In the genomic region with DNA sequence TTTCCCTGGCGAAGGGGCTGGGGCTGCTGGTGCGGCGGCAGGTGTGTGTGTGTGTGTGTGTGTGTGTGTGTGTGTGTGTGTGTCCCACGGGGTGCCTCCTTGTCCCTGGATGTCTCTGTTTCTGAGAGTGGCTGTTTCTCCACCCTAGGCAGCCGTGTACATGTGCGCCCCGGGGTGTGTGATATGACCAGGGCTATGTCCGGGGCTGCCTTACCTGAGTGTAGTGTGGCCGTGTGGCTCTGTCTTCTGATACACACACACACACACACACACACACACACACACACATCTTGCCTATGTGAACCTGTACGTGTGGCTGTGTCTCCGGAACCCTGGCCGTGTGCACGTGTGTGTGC, we compare ENCODE assay signal across 8 mouse cellular contexts. TPM values are rescaled to one million over a fixed set of nuclear protein-coding genes. Genes with fewer than 3 reads are reported as not detected.
DNase-seq lines count a peak whose midpoint lies in the region; ATAC-seq and TF ChIP-seq lines count a peak whose summit lies in the region.

No protein-coding gene starts in this region.

- peak overlapping the region; percentile 82 for H3K9ac ChIP-seq in lung, embryonic 14.5 days
- H3K9ac ChIP-seq in embryonic facial prominence, embryonic 11.5 days (replicated peaks; ENCODE audit: low read length): peak overlapping the region; percentile 92
- H3K9ac ChIP-seq in hindbrain, embryonic 12.5 days: peak overlapping the region; percentile 90
- H3K9ac ChIP-seq in liver, embryonic 16.5 days (ENCODE audit: low read depth, low read length): peak overlapping the region; percentile 89

- H3K9me3 ChIP-seq in lung, embryonic 14.5 days (ENCODE audit: low read depth, low read length): no peaks in the 10 kb centered on the region
- no peaks in the 10 kb centered on the region for H3K9me3 ChIP-seq in embryonic facial prominence, embryonic 11.5 days (replicated peaks; ENCODE audit: control insufficient read depth, low read length)
- H3K9me3 ChIP-seq in hindbrain, embryonic 12.5 days (replicated peaks): no peaks in the 10 kb centered on the region
- no peaks in the 10 kb centered on the region for H3K9me3 ChIP-seq in liver, embryonic 16.5 days (replicated peaks; ENCODE audit: control insufficient read depth, low read length)

- WGBS in lung, embryonic 14.5 days: under 1% methylated on average over 13 of the region's 13 CpGs
- 1% methylated on average over 13 of the region's 13 CpGs for WGBS in embryonic facial prominence, embryonic 11.5 days
- 9% methylated on average over 10 of the region's 13 CpGs for WGBS in hindbrain, embryonic 12.5 days
- WGBS in liver, embryonic 16.5 days (ENCODE audit: insufficient replicate concordance): 2% methylated on average over 13 of the region's 13 CpGs
- WGBS in small intestine, adult 2 months: under 1% methylated on average over 13 of the region's 13 CpGs

- no peaks in the 10 kb centered on the region for H3K36me3 ChIP-seq in lung, embryonic 14.5 days (ENCODE audit: insufficient read depth)
- H3K36me3 ChIP-seq in embryonic facial prominence, embryonic 11.5 days (replicated peaks; ENCODE audit: control insufficient read depth, insufficient read depth, low read depth, low read length): no peaks in the 10 kb centered on the region
- H3K36me3 ChIP-seq in hindbrain, embryonic 12.5 days: no peaks in the 10 kb centered on the region
- H3K36me3 ChIP-seq in liver, embryonic 16.5 days (ENCODE audit: control insufficient read depth, insufficient read depth): no peaks in the 10 kb centered on the region
- no peaks in the 10 kb centered on the region for H3K36me3 ChIP-seq in small intestine, adult 2 months (ENCODE audit: control insufficient read depth, insufficient read depth, low read length)

- no peak for TF ChIP-seq CTCF in lung, embryonic 14.5 days (IDR thresholded peaks at IDR 0.05; ENCODE audit: low read depth)
- no peak for TF ChIP-seq CTCF in small intestine, adult 2 months (IDR thresholded peaks at IDR 0.05; ENCODE audit: extremely low read depth, insufficient read length, insufficient replicate concordance, low read depth, low read length)

- H3K4me3 ChIP-seq in lung, embryonic 14.5 days (ENCODE audit: low read depth, low read length): peak overlapping the region; percentile 86
- peak overlapping the region; percentile 84 for H3K4me3 ChIP-seq in embryonic facial prominence, embryonic 11.5 days (ENCODE audit: low read depth, low read length)
- H3K4me3 ChIP-seq in hindbrain, embryonic 12.5 days: peak overlapping the region; percentile 90
- H3K4me3 ChIP-seq in liver, embryonic 16.5 days (ENCODE audit: low read depth, low read length): peak overlapping the region; percentile 83
- H3K4me3 ChIP-seq in small intestine, adult 2 months (ENCODE audit: low read depth, low read length): peak overlapping the region; percentile 100

- H3K4me1 ChIP-seq in lung, embryonic 14.5 days (ENCODE audit: insufficient read depth): peaks cover 25% of the 10 kb centered on the region
- H3K4me1 ChIP-seq in embryonic facial prominence, embryonic 11.5 days (ENCODE audit: control insufficient read depth, insufficient read depth, low read length): no peaks in the 10 kb centered on the region
- peaks cover 51% of the 10 kb centered on the region for H3K4me1 ChIP-seq in hindbrain, embryonic 12.5 days
- H3K4me1 ChIP-seq in liver, embryonic 16.5 days (ENCODE audit: control insufficient read depth, low read depth, low read length): peaks cover 41% of the 10 kb centered on the region
- H3K4me1 ChIP-seq in small intestine, adult 2 months (ENCODE audit: control insufficient read depth, insufficient read depth, insufficient read length, low read length): peaks cover 31% of the 10 kb centered on the region

- no peaks in the 10 kb centered on the region for H3K27me3 ChIP-seq in lung, embryonic 14.5 days (ENCODE audit: insufficient read depth, low read length)
- H3K27me3 ChIP-seq in embryonic facial prominence, embryonic 11.5 days (ENCODE audit: control insufficient read depth, insufficient read depth, low read length): no peaks in the 10 kb centered on the region
- no peaks in the 10 kb centered on the region for H3K27me3 ChIP-seq in hindbrain, embryonic 12.5 days
- H3K27me3 ChIP-seq in liver, embryonic 16.5 days (ENCODE audit: control insufficient read depth, insufficient read depth, low read depth, low read length): no peaks in the 10 kb centered on the region
- H3K27me3 ChIP-seq in small intestine, adult 2 months (ENCODE audit: control insufficient read depth, insufficient read depth, low read length): no peaks in the 10 kb centered on the region

- TF ChIP-seq POLR2A in small intestine, adult 2 months (IDR thresholded peaks at IDR 0.05; ENCODE audit: low read depth, low read length): no peak

- peak overlapping the region; percentile 96 for H3K4me2 ChIP-seq in lung, embryonic 14.5 days
- H3K4me2 ChIP-seq in embryonic facial prominence, embryonic 11.5 days (ENCODE audit: low read depth, low read length): peak overlapping the region; percentile 92
- H3K4me2 ChIP-seq in hindbrain, embryonic 12.5 days (replicated peaks): peak overlapping the region; percentile 87
- H3K4me2 ChIP-seq in liver, embryonic 16.5 days (ENCODE audit: low read depth, low read length): peak overlapping the region; percentile 98

- peak; percentile 32 for ATAC-seq in lung, embryonic 14.5 days (ENCODE audit: insufficient read depth)
- ATAC-seq in embryonic facial prominence, embryonic 11.5 days (replicated peaks; ENCODE audit: insufficient number of reproducible peaks, low FRiP score, low TSS enrichment, low read depth): peak; percentile 48
- ATAC-seq in hindbrain, embryonic 12.5 days (ENCODE audit: low FRiP score): peak; percentile 46
- peak; percentile 37 for ATAC-seq in liver, embryonic 16.5 days (ENCODE audit: low read depth)
- no peak for ATAC-seq in cerebellum, adult (ENCODE audit: insufficient number of reproducible peaks, low FRiP score, low TSS enrichment)

- DNase-seq in lung, embryonic 14.5 days: peak; percentile 29
- DNase-seq in lung, postnatal 4 days: no peak
- no peak for DNase-seq in embryonic facial prominence, embryonic 11.5 days (ENCODE audit: low spot score)
- no peak for DNase-seq in urinary bladder, postnatal 25 days (ENCODE audit: low spot score)

- H3K27ac ChIP-seq in lung, embryonic 14.5 days (ENCODE audit: low read depth): peak overlapping the region; percentile 88
- peak overlapping the region; percentile 81 for H3K27ac ChIP-seq in embryonic facial prominence, embryonic 11.5 days (replicated peaks; ENCODE audit: low read depth, low read length)
- H3K27ac ChIP-seq in hindbrain, embryonic 12.5 days: peak overlapping the region; percentile 97
- H3K27ac ChIP-seq in liver, embryonic 16.5 days (ENCODE audit: low read length): peak overlapping the region; percentile 90
- peak overlapping the region; percentile 99 for H3K27ac ChIP-seq in small intestine, adult 2 months (ENCODE audit: insufficient read depth, low read depth, low read length)

RNA-seq across cellular contexts. Expression of a gene that starts 0.6 kb away (rescaled TPM):
- polyA plus RNA-seq in lung, embryonic 14.5 days (2014; fragmentation: Nextera tagmentation; extraction: Ambion mirVana): 47.6 and 50.7 TPM in 2 replicates
- 35.3 and 40.6 TPM in 2 replicates for polyA plus RNA-seq in embryonic facial prominence, embryonic 11.5 days (2014; fragmentation: Nextera tagmentation; extraction: Ambion mirVana)
- polyA plus RNA-seq in hindbrain, embryonic 12.5 days (2016; fragmentation: Nextera tagmentation; extraction: Ambion mirVana): 70.2 and 78.0 TPM in 2 replicates
- polyA plus RNA-seq in liver, embryonic 16.5 days (2015; fragmentation: Nextera tagmentation; extraction: Ambion mirVana): 17.1 and 20.5 TPM in 2 replicates
- 44.0 and 124 TPM in 2 replicates for polyA plus RNA-seq in small intestine, adult 2 months (2012; rRNA removed)
